8 mouse cellular contexts compared by ENCODE assay signal in the genomic region with DNA sequence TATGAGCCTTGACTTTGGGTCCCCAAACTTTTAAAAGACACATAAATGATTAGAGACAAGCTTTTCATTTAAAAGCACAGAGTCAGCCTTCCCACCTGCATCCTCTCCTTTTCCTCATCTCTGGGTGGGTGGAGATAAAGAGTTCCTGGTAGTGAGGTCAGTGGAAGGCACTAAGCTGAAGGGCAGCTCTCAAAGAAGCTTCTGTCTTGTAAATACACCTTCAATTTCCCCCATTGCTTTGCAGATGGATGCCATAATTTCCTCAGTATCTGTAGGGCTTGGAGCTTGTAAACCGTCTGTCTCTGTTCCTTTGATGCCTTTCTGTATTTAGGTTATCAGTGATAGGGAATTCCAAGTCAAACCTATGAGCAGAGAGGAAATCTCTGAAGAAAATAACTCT.
"Had no signal": no experiment of that assay in that cellular context is flagged by ENCODE, and none has a peak within 500 bp of the region (broad histone marks: within the 10 kb centered on the region; RNA-seq: fewer than 3 reads in every experiment).

No protein-coding gene starts in this region.

- DNase-seq: liver, postnatal 0 days; lung, adult 2 months; lung, postnatal 14 days; lung, postnatal 36 days; right cerebral cortex, postnatal 14 days; thymus, adult 2 months; thymus, postnatal 25 days; thymus, postnatal 4 days had no signal
